Mouse (Mus musculus) forebrain, postnatal 0 days (tissue): ENCODE measurements around the gene Tfap4. TPM values are rescaled to one million over a fixed set of nuclear protein-coding genes. Genes with fewer than 3 reads are reported as not detected.

Experiments used
- ATAC-seq: fragments of 200-750 bp; cut with Nextera tagmentation; 2 replicates; pipeline ENCODE4 v1.8.0; 2017; ENCODE audit warnings: mild to moderate bottlenecking, moderate library complexity
- DNase-seq: peaks from one replicate; pipeline ENCODE4 v3.0.0-alpha.2; 2015
- H3K27ac ChIP-seq: fragments of 300-500 bp; sonication (generic); 2 replicates; pipeline ENCODE4 v1.5.1; 2014; ENCODE audit warnings: low read depth, mild to moderate bottlenecking, antibody characterized with exemption, low read length, moderate library complexity, mixed read lengths
- H3K27me3 ChIP-seq: fragments of 300-500 bp; sonication (generic); 2 replicates; pipeline ENCODE4 v1.6.1; 2014; ENCODE audit warnings: mild to moderate bottlenecking, low read length, mixed read lengths; ENCODE audit not compliant: insufficient read depth
- H3K36me3 ChIP-seq: fragments of 300-500 bp; sonication (generic); 2 replicates; pipeline ENCODE4 v1.6.1; 2014; ENCODE audit warnings: mild to moderate bottlenecking, moderate library complexity; ENCODE audit not compliant: insufficient read depth
- H3K4me1 ChIP-seq: fragments of 300-500 bp; sonication (generic); 2 replicates; pipeline ENCODE4 v1.6.1; 2014; ENCODE audit warnings: antibody characterized with exemption; ENCODE audit not compliant: insufficient read depth
- H3K4me2 ChIP-seq: fragments of 300-500 bp; sonication (generic); 2 replicates; pipeline ENCODE4 v1.6.1; 2014; ENCODE audit warnings: low read depth, mild to moderate bottlenecking, moderate library complexity
- H3K4me3 ChIP-seq: fragments of 300-500 bp; sonication (generic); 2 replicates; pipeline ENCODE4 v1.5.1; 2014; ENCODE audit warnings: low read depth, low read length, mixed read lengths
- H3K9ac ChIP-seq: fragments of 300-500 bp; sonication (generic); 2 replicates; pipeline ENCODE4 v1.6.1; 2014; ENCODE audit warnings: mild to moderate bottlenecking
- H3K9me3 ChIP-seq: fragments of 300-500 bp; sonication (generic); 2 replicates; pipeline ENCODE4 v1.6.1; 2016; ENCODE audit warnings: low read length
- CTCF ChIP-seq: sonication (generic); IDR thresholded peaks from 2 replicates; pipeline ENCODE4 v1.5.1; 2016; ENCODE audit warnings: antibody characterized with exemption, control low read depth, low read depth
- WGBS: fragments of 180-500 bp; shearing (Covaris S2); extraction: QIAGEN DNeasy Blood & Tissue Kit; methylation state at CpG from one replicate; pipeline ENCODE4 v1.1.7; 2014; 5-methylcytosine and 5-hydroxymethylcytosine counted together
- polyA plus RNA-seq: library from polyadenylated mRNA; unstranded; fragments of >200 nt; fragmentation: Nextera tagmentation; extraction: Ambion mirVana; gene quantifications from 2 replicates; pipeline ENCODE4 v1.2.1, GENCODE M21; 2015
- total RNA-seq: library from RNA; depleted of rRNA; stranded (reverse); fragments of >200 nt; gene quantifications from 2 replicates; pipeline ENCODE4 v1.2.3, GENCODE M21; 2014

Gene Tfap4
- total and polyA plus RNA-seq, 2 experiments from 2014 or later = 8.0 to 10.2 TPM

GRCm38 (mm10) chr16:4552829-4553550, 6.7 kb downstream of the Tfap4 start:
- Histone ChIP-seq H3K4me3 (no peak overlapping the region), H3K4me1 (peaks cover 15% of the 10 kb centered on the region; the same call in 1 of the 2 replicates), H3K27ac (no peak overlapping the region), H3K9me3 (no peaks in the 10 kb centered on the region), H3K27me3 (no peaks in the 10 kb centered on the region), H3K36me3 (peaks cover 31% of the 10 kb centered on the region), H3K9ac (no peak overlapping the region), H3K4me2 (no peak overlapping the region)
- TF ChIP-seq CTCF = no peak
- DNase-seq = no peak
- 73% methylated on average over 6 of the region's 6 CpGs for WGBS
- ATAC-seq = no peak

- H3K4me3 ChIP-seq = no peak overlapping the region
- peaks cover 4% of the 10 kb centered on the region; the same call in 1 of the 2 replicates for H3K4me1 ChIP-seq
- H3K9me3 ChIP-seq = no peaks in the 10 kb centered on the region
- peaks cover 37% of the 10 kb centered on the region for H3K36me3 ChIP-seq
- no peaks in the 10 kb centered on the region for H3K27me3 ChIP-seq
- DNase-seq (no peak), ATAC-seq (no peak)
- H3K9ac ChIP-seq = no peak overlapping the region
- no peak for TF ChIP-seq CTCF
- H3K27ac ChIP-seq = no peak overlapping the region
- no peak overlapping the region for H3K4me2 ChIP-seq
- WGBS = 95% methylated on average over 12 of the region's 12 CpGs
These were observed 7.8 kb downstream of the Tfap4 start for GRCm38 (mm10) chr16:4551885-4552284.

- H3K36me3 ChIP-seq = peaks cover 42% of the 10 kb centered on the region
- no peak overlapping the region for H3K4me2 ChIP-seq
- H3K9ac ChIP-seq = no peak overlapping the region
- H3K9me3 ChIP-seq = no peaks in the 10 kb centered on the region
- H3K27me3 ChIP-seq = no peaks in the 10 kb centered on the region
- 38% methylated on average over 13 of the region's 13 CpGs for WGBS
- ATAC-seq (peak; percentile 81), DNase-seq (peak; percentile 76)
- H3K4me1 ChIP-seq = no peaks in the 10 kb centered on the region
- peak; percentile 98 for TF ChIP-seq CTCF
- H3K27ac ChIP-seq = no peak overlapping the region
- H3K4me3 ChIP-seq = no peak overlapping the region
These were observed 8.6 kb downstream of the Tfap4 start for GRCm38 (mm10) chr16:4551056-4551455.

GRCm38 (mm10) chr16:4548953-4549688, 10.5 kb downstream of the Tfap4 start:
- Histone ChIP-seq H3K9ac (no peak overlapping the region), H3K9me3 (no peaks in the 10 kb centered on the region), H3K4me1 (no peaks in the 10 kb centered on the region), H3K36me3 (peaks cover 52% of the 10 kb centered on the region), H3K4me2 (no peak overlapping the region), H3K27ac (no peak overlapping the region), H3K27me3 (no peaks in the 10 kb centered on the region), H3K4me3 (no peak overlapping the region)
- no peak for ATAC-seq
- TF ChIP-seq CTCF = no peak
- WGBS = 92% methylated on average over 18 of the region's 18 CpGs
- DNase-seq = no peak

- Histone ChIP-seq H3K36me3 (peaks cover 52% of the 10 kb centered on the region), H3K27me3 (no peaks in the 10 kb centered on the region), H3K9ac (no peak overlapping the region), H3K4me1 (no peaks in the 10 kb centered on the region), H3K9me3 (no peaks in the 10 kb centered on the region), H3K27ac (no peak overlapping the region), H3K4me2 (no peak overlapping the region), H3K4me3 (no peak overlapping the region)
- DNase-seq (no peak), ATAC-seq (no peak)
- TF ChIP-seq CTCF = no peak
- WGBS = 88% methylated on average over 5 of the region's 5 CpGs
These were observed 12.0 kb downstream of the Tfap4 start for GRCm38 (mm10) chr16:4547611-4548010.

GRCm38 (mm10) chr16:4546838-4547237, 12.8 kb downstream of the Tfap4 start:
- Histone ChIP-seq H3K4me1 (no peaks in the 10 kb centered on the region), H3K4me3 (no peak overlapping the region), H3K9me3 (no peaks in the 10 kb centered on the region), H3K27ac (no peak overlapping the region), H3K4me2 (no peak overlapping the region), H3K9ac (no peak overlapping the region), H3K27me3 (no peaks in the 10 kb centered on the region), H3K36me3 (peaks cover 51% of the 10 kb centered on the region)
- 95% methylated on average over 8 of the region's 8 CpGs for WGBS
- TF ChIP-seq CTCF = no peak
- ATAC-seq (no peak), DNase-seq (no peak)

GRCm38 (mm10) chr16:4544845-4545244, 14.8 kb downstream of the Tfap4 start:
- ATAC-seq (no peak), DNase-seq (no peak)
- Histone ChIP-seq H3K9me3 (no peaks in the 10 kb centered on the region), H3K4me1 (no peaks in the 10 kb centered on the region), H3K27ac (no peak overlapping the region), H3K9ac (no peak overlapping the region), H3K27me3 (no peaks in the 10 kb centered on the region), H3K4me2 (no peak overlapping the region), H3K36me3 (peaks cover 39% of the 10 kb centered on the region), H3K4me3 (no peak overlapping the region)
- no peak for TF ChIP-seq CTCF
- whole genome bisulfite sequencing = 82% methylated on average over 9 of the region's 9 CpGs
